Mouse (Mus musculus): Measurements from ENCODE around the gene Runx3.
"Not testable (repeated sequence)": the region's sequence is repeated elsewhere in the genome, so short reads cannot be mapped to it uniquely, and the experiment has no call there.

Gene Runx3

GRCm38 (mm10) chr4:135169096-135169495, 48.6 kb downstream of the Runx3 start:
- no peak for DNase-seq (ENCODE audit: low read depth, low spot score)

- DNase-seq (ENCODE audit: low read depth, low spot score): no peak
Measured at GRCm38 (mm10) chr4:135169501-135169900, 49.0 kb downstream of the Runx3 start.

GRCm38 (mm10) chr4:135171304-135171875, 50.9 kb downstream of the Runx3 start:
- no peak for DNase-seq (ENCODE audit: low read depth, low spot score)

- no peak for DNase-seq (ENCODE audit: low read depth, low spot score)
Measured at GRCm38 (mm10) chr4:135175406-135176120, 55.1 kb downstream of the Runx3 start.

- DNase-seq (ENCODE audit: low read depth, low spot score): no peak
Measured at GRCm38 (mm10) chr4:135177568-135177967, 57.1 kb downstream of the Runx3 start.

- DNase-seq (ENCODE audit: low read depth, low spot score): no peak
Measured at GRCm38 (mm10) chr4:135179077-135179481, 58.6 kb downstream of the Runx3 start.

GRCm38 (mm10) chr4:135181819-135182218, 61.4 kb downstream of the Runx3 start:
- no peak for DNase-seq (ENCODE audit: low read depth, low spot score)

GRCm38 (mm10) chr4:135184277-135184676, 63.8 kb downstream of the Runx3 start:
- DNase-seq (ENCODE audit: low read depth, low spot score): not testable (repeated sequence)

GRCm38 (mm10) chr4:135189452-135190008, 69.1 kb downstream of the Runx3 start:
- DNase-seq (ENCODE audit: low read depth, low spot score): no peak

GRCm38 (mm10) chr4:135190364-135190763, 69.9 kb downstream of the Runx3 start:
- DNase-seq (ENCODE audit: low read depth, low spot score): no peak

GRCm38 (mm10) chr4:135191185-135191584, 70.7 kb downstream of the Runx3 start:
- DNase-seq (ENCODE audit: low read depth, low spot score): no peak

- no peak for DNase-seq (ENCODE audit: low read depth, low spot score)
Measured at GRCm38 (mm10) chr4:135191604-135192003, 71.2 kb downstream of the Runx3 start.

- DNase-seq (ENCODE audit: low read depth, low spot score): no peak
Measured at GRCm38 (mm10) chr4:135192841-135193240, 72.4 kb downstream of the Runx3 start.

GRCm38 (mm10) chr4:135197857-135198256, 77.4 kb downstream of the Runx3 start:
- DNase-seq (ENCODE audit: low read depth, low spot score): no peak

GRCm38 (mm10) chr4:135201771-135202170, 81.3 kb downstream of the Runx3 start:
- DNase-seq (ENCODE audit: low read depth, low spot score): no peak

GRCm38 (mm10) chr4:135203279-135203678, 82.8 kb downstream of the Runx3 start:
- no peak for DNase-seq (ENCODE audit: low read depth, low spot score)

- DNase-seq (ENCODE audit: low read depth, low spot score): no peak
Measured at GRCm38 (mm10) chr4:135203806-135204560, 83.5 kb downstream of the Runx3 start.

GRCm38 (mm10) chr4:135204666-135205065, 84.2 kb downstream of the Runx3 start:
- no peak for DNase-seq (ENCODE audit: low read depth, low spot score)

GRCm38 (mm10) chr4:135205254-135205653, 84.8 kb downstream of the Runx3 start:
- no peak for DNase-seq (ENCODE audit: low read depth, low spot score)

GRCm38 (mm10) chr4:135205711-135206600, 85.5 kb downstream of the Runx3 start:
- DNase-seq (ENCODE audit: low read depth, low spot score): no peak

GRCm38 (mm10) chr4:135209846-135210245, 89.4 kb downstream of the Runx3 start:
- no peak for DNase-seq (ENCODE audit: low read depth, low spot score)
